Mouse (Mus musculus): Measurements from ENCODE around the gene Tmem50b. TPM values are rescaled to one million over a fixed set of nuclear protein-coding genes. Genes with fewer than 3 reads are reported as not detected.

Tmem50b gene
- polyA plus RNA-seq, 1 experiment = 91.1 TPM

DNA sequence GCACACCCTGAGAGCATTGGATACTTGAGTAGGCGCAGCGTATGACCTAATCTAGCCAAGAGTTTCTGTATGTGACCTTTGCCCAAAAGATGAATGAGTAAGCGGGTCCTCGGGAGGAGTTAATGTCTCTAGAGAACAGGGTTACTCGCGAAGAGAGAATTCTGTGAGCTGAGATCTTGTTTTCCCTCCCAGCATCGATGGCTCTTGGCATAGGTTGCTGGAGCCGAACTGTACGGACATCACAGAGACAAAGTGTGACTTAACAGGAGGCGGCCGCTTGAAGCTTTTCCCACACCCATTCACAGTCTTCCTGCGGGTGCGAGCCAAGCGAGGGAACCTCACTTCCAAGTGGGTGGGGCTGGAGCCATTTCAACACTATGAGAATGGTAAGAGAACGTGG is 39.9 kb downstream of the Tmem50b start:
- TF ChIP-seq POLR2A (IDR thresholded peaks at IDR 0.05; ENCODE audit: extremely low read depth, insufficient read depth, low read length) = no peak
- no peak for TF ChIP-seq CTCF (IDR thresholded peaks at IDR 0.05; ENCODE audit: extremely low read depth, insufficient read depth, low read length)
- H3K4me1 ChIP-seq (ENCODE audit: control insufficient read depth, insufficient read depth, low read length) = peaks cover 1% of the 10 kb centered on the region; the same call in 1 of the 2 replicates
- no peak overlapping the region for H3K4me3 ChIP-seq (ENCODE audit: insufficient read depth, low read length)
- no peak overlapping the region for H3K27ac ChIP-seq (ENCODE audit: insufficient read depth, low read length)

DNA sequence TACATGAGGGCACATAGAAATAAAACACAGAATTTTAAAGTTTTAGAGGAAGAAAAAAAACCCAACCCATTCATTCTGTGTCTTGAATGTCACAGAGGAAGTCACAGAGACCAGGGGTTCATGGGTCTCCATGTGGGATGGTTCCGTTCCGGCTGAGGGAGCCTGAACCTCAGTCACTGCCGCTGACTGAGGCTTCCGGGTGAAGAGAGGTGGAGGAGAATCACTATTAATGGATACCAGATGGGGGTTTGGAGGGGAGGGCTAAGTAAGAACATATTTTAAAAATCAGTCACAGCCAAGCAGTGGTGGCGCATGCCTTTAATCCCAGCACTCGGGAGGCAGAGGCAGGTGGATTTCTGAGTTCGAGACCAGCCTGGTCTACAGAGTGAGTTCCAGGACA is 40.4 kb downstream of the Tmem50b start:
- no peak for TF ChIP-seq POLR2A (IDR thresholded peaks at IDR 0.05; ENCODE audit: extremely low read depth, insufficient read depth, low read length)
- no peak for TF ChIP-seq CTCF (IDR thresholded peaks at IDR 0.05; ENCODE audit: extremely low read depth, insufficient read depth, low read length)
- Histone ChIP-seq H3K27ac (ENCODE audit: insufficient read depth, low read length) (no peak overlapping the region), H3K4me3 (ENCODE audit: insufficient read depth, low read length) (no peak overlapping the region), H3K4me1 (ENCODE audit: control insufficient read depth, insufficient read depth, low read length) (peaks cover 1% of the 10 kb centered on the region; the same call in 1 of the 2 replicates)

DNA sequence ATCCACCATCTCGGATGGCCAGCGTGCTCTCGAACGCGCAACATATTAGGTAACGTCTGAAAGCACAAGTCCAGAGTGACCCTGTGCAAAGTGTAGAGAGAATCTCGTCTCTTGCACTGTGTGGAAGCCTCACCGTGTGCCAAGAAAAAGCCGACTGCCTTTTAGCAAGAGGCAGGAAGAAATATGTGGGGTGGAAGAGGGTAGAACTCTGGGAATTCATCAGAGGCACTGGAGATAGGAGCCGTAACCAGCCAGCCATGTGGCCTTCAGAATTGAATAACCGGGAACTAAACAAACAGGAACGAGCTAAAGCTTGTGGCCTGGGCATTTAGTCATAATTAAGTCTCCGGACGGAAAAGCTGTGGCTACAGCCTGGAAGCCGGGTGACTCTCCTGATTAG is 40.9 kb downstream of the Tmem50b start:
- Histone ChIP-seq H3K4me3 (ENCODE audit: insufficient read depth, low read length) (no peak overlapping the region), H3K4me1 (ENCODE audit: control insufficient read depth, insufficient read depth, low read length) (peaks cover 1% of the 10 kb centered on the region; the same call in 1 of the 2 replicates), H3K27ac (ENCODE audit: insufficient read depth, low read length) (no peak overlapping the region)
- TF ChIP-seq CTCF (IDR thresholded peaks at IDR 0.05; ENCODE audit: extremely low read depth, insufficient read depth, low read length) (no peak), POLR2A (IDR thresholded peaks at IDR 0.05; ENCODE audit: extremely low read depth, insufficient read depth, low read length) (no peak)

GRCm38 (mm10) chr16:91555017-91555605 is 42.5 kb downstream of the Tmem50b start:
- H3K4me1 ChIP-seq (ENCODE audit: control insufficient read depth, insufficient read depth, low read length) = peaks cover 1% of the 10 kb centered on the region; the same call in 1 of the 2 replicates
- H3K4me3 ChIP-seq (ENCODE audit: insufficient read depth, low read length) = no peak overlapping the region
- H3K27ac ChIP-seq (ENCODE audit: insufficient read depth, low read length) = no peak overlapping the region
- no peak for TF ChIP-seq POLR2A (IDR thresholded peaks at IDR 0.05; ENCODE audit: extremely low read depth, insufficient read depth, low read length)
- TF ChIP-seq CTCF (IDR thresholded peaks at IDR 0.05; ENCODE audit: extremely low read depth, insufficient read depth, low read length) = no peak

- TF ChIP-seq POLR2A (IDR thresholded peaks at IDR 0.05; ENCODE audit: extremely low read depth, insufficient read depth, low read length) (no peak), CTCF (IDR thresholded peaks at IDR 0.05; ENCODE audit: extremely low read depth, insufficient read depth, low read length) (no peak)
- H3K4me1 ChIP-seq (ENCODE audit: control insufficient read depth, insufficient read depth, low read length) = peaks cover 5% of the 10 kb centered on the region; the same call in 1 of the 2 replicates
- no peak overlapping the region for H3K27ac ChIP-seq (ENCODE audit: insufficient read depth, low read length)
- no peak overlapping the region for H3K4me3 ChIP-seq (ENCODE audit: insufficient read depth, low read length)
Measured at GRCm38 (mm10) chr16:91553625-91554024, 44.0 kb downstream of the Tmem50b start.

- Histone ChIP-seq H3K27ac (ENCODE audit: insufficient read depth, low read length) (no peak overlapping the region), H3K4me3 (ENCODE audit: insufficient read depth, low read length) (no peak overlapping the region), H3K4me1 (ENCODE audit: control insufficient read depth, insufficient read depth, low read length) (peaks cover 5% of the 10 kb centered on the region; the same call in 1 of the 2 replicates)
- TF ChIP-seq POLR2A (IDR thresholded peaks at IDR 0.05; ENCODE audit: extremely low read depth, insufficient read depth, low read length) (no peak), CTCF (IDR thresholded peaks at IDR 0.05; ENCODE audit: extremely low read depth, insufficient read depth, low read length) (no peak)
Measured at GRCm38 (mm10) chr16:91552072-91552471, 45.5 kb downstream of the Tmem50b start.

GRCm38 (mm10) chr16:91551081-91551524 is 46.5 kb downstream of the Tmem50b start:
- Histone ChIP-seq H3K4me3 (ENCODE audit: insufficient read depth, low read length) (no peak overlapping the region), H3K27ac (ENCODE audit: insufficient read depth, low read length) (no peak overlapping the region), H3K4me1 (ENCODE audit: control insufficient read depth, insufficient read depth, low read length) (peaks cover 5% of the 10 kb centered on the region; the same call in 1 of the 2 replicates)
- TF ChIP-seq CTCF (IDR thresholded peaks at IDR 0.05; ENCODE audit: extremely low read depth, insufficient read depth, low read length) = no peak

- Histone ChIP-seq H3K4me1 (ENCODE audit: control insufficient read depth, insufficient read depth, low read length) (peaks cover 5% of the 10 kb centered on the region; the same call in 1 of the 2 replicates), H3K27ac (ENCODE audit: insufficient read depth, low read length) (no peak overlapping the region), H3K4me3 (ENCODE audit: insufficient read depth, low read length) (no peak overlapping the region)
- TF ChIP-seq POLR2A (IDR thresholded peaks at IDR 0.05; ENCODE audit: extremely low read depth, insufficient read depth, low read length) = no peak
- TF ChIP-seq CTCF (IDR thresholded peaks at IDR 0.05; ENCODE audit: extremely low read depth, insufficient read depth, low read length) = no peak
Measured at GRCm38 (mm10) chr16:91549616-91550015, 48.0 kb downstream of the Tmem50b start.

DNA sequence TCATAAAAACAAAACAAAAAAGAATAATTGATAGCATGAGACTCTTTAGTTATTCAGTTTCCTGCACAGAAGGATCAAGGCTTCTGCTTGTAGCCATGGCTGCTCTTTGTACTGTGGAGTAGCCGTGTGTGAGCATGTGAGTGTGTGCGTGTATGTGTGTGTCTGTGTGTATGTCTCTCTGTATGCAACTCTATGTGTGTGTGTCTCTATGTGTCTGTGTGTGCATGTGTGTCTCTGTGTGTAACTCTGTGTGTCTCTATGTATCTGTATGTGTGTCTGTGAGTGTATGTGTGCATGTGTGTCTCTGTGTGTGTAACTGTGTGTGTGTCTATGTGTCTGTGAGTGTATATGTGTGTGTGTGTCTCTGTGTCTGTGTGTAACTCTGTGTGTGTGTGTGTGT is 48.6 kb downstream of the Tmem50b start:
- TF ChIP-seq CTCF (IDR thresholded peaks at IDR 0.05; ENCODE audit: extremely low read depth, insufficient read depth, low read length) = no peak
- no peak for TF ChIP-seq POLR2A (IDR thresholded peaks at IDR 0.05; ENCODE audit: extremely low read depth, insufficient read depth, low read length)
- Histone ChIP-seq H3K27ac (ENCODE audit: insufficient read depth, low read length) (no peak overlapping the region), H3K4me1 (ENCODE audit: control insufficient read depth, insufficient read depth, low read length) (peaks cover 5% of the 10 kb centered on the region; the same call in 1 of the 2 replicates), H3K4me3 (ENCODE audit: insufficient read depth, low read length) (no peak overlapping the region)

DNA sequence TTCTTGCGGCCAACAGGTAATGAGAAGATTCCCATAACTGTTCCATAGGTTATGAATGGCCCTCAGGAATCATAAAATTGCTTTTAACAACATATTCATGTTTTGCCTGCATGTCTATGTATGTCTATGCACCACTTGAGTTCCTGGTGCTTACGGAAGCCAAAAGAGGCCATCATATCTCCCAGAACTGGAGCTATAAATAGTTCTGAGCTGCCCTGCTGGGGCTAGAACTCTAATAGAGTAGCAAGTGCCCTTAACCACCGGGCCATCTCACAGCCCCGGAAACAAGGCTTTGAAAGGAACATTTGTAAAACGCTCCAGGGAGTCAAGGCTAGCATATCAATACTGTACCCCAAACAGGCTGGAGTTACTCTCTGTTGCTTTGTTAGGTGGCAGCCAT is 49.0 kb downstream of the Tmem50b start:
- H3K4me1 ChIP-seq (ENCODE audit: control insufficient read depth, insufficient read depth, low read length) = peaks cover 4% of the 10 kb centered on the region; the same call in 1 of the 2 replicates
- TF ChIP-seq CTCF (IDR thresholded peaks at IDR 0.05; ENCODE audit: extremely low read depth, insufficient read depth, low read length) = no peak
- no peak for TF ChIP-seq POLR2A (IDR thresholded peaks at IDR 0.05; ENCODE audit: extremely low read depth, insufficient read depth, low read length)
- H3K4me3 ChIP-seq (ENCODE audit: insufficient read depth, low read length) = no peak overlapping the region
- no peak overlapping the region for H3K27ac ChIP-seq (ENCODE audit: insufficient read depth, low read length)
